Mouse (Mus musculus) urinary bladder, adult 18-20 months (tissue): ENCODE measurements at regions not wholly inside any gene's neighbourhood (a gene's known extent, or its start where the extent isn't known, plus 50 kb on each side); places are given as distances from the start of the nearest gene placed in this dataset.

Source experiments
- DNase-seq, 2 experiments: peaks; one replicate each; pipeline ENCODE4 v3.0.0; 2022; ENCODE audit warnings: low spot score in 2 of 2, mixed read lengths in 2 of 2

DNA sequence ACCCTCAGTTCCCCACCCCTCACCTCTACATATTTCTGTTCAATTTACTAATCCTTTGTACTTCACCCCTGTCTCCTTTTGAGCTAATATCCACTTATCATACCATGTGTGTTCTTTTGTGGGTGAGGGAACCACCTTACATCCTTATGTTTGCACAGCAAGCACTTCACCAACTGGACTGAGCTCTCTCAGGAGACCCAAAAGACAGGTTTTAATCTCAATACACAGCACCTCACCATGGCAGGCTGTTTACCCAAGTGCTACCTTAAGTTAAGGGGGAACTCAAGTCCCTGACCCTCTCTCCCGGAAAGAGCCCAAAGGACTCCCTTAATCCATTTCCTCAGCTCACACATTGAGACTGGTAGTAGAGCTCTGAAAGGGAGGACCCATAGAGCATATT, 62.3 kb upstream of the Agr3 start:
- DNase-seq: no peak

DNA sequence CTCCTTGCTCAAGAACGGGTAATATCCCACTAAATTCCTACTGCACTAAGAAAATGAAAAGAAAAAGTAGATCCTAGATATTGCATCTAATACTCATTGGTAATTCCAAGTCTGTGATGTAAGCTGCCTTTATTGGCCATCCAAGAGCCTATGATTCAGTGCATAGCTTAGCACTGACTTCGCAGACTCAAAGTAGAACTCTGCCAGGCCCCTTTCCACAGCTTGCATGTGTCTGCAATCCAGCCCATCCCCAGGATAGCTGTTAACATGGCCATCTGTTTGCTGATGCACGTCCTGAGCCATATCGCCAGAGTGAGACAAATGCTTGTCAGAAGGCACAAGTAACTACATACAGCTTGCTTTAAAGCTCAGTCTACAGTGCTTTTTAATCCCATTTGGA, 72.3 kb upstream of the Agr3 start:
- peak in 1 of 2 experiments; percentile 48 for DNase-seq

DNA sequence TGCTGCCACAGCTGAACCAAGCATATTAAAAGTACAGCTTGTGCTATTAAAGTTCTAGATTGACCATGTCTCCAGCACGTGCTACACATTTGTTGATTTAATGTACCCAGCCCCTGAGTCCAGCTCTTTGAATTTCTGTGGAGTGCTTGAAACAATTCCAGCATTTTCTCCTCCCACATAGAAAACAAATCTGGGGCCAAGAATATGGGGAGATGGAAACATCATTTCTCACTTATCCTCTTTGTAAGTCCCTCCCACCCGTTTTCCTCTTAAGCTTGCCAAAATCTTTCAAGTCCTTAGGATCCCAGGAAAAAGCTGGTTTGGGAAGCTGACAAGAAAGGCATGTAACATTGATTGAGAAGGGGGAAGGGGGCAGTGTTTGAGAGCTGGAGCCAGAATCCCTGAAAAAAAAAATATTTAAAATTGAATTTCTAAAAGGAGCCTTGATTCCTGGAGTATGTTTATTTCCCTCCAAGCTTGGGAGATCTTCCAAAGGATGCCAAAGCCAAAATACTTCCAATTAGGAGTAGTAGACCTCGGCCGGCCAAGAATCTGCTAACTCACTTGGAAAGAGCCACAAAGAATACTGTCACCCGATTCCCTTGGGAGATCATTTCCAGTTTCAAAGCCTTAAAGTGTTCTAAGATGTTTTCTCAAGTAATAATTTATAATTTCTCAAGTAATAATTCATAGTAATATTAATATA, 78.4 kb upstream of the Agr3 start:
- DNase-seq: no peak

DNA sequence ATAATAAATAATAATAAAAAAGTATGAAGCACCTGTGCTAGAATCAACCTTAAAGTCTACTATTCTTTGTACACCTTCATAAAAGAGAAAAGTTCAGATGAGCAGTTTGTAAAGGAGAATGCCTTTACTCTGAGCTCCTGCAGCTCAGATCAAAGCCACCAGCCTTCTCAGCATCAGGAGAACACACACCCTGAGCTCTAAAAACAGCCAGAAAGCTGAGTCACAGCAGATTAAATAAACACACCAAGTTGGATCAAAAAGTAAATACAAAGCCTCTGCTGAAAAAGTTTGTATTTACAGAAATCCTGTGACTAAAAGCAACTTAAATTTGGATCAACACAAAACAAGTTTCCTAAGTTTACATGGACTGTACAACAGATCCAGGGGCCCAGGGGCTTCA, 88.5 kb upstream of the Agr3 start:
- DNase-seq: no peak

GRCm38 (mm10) chr12:35833285-35833684, 92.1 kb upstream of the Agr3 start:
- no peak for DNase-seq

GRCm38 (mm10) chr12:35831922-35832512, 93.4 kb upstream of the Agr3 start:
- no peak for DNase-seq

GRCm38 (mm10) chr12:35831268-35831667, 94.2 kb upstream of the Agr3 start:
- DNase-seq: no peak

DNA sequence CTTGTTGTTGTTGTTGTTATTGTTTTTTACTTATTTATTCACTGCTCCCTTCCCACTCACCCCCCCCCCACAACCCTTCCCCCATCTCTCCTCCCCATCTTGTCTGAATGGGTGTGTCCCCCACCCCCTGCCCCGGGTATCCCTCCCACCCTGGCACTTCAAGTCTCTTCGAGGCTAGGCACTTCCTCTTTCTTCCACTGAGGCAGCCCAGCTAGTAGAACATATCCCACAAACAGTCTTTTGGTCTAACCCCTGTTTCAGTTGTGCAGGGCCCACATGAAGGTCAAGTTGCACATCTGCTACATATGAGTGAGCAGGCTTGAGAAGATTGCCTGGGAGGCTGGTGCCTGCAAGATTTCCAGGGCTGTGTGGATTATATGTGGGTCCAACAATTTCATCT, 97.6 kb upstream of the Agr3 start:
- DNase-seq: no peak

DNA sequence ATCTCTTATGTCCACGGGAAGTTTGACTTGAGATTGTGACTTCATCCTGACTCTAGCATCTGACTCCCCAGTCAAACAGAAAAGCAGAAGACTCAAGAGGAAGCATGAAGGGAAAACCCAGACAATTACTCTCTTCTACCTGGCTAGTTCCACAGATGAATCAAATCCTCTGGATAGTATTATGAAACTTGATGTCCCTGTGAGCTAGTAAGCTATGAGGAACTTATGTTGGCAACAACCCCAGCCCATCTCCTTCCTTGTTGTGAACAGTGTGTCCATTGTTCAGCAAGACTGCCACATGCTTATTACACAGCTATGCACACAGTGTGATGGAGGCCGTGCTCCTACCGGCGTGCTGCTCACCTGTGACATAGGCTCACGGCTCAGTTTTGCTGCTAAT, 98.4 kb upstream of the Agr3 start:
- no peak for DNase-seq

DNA sequence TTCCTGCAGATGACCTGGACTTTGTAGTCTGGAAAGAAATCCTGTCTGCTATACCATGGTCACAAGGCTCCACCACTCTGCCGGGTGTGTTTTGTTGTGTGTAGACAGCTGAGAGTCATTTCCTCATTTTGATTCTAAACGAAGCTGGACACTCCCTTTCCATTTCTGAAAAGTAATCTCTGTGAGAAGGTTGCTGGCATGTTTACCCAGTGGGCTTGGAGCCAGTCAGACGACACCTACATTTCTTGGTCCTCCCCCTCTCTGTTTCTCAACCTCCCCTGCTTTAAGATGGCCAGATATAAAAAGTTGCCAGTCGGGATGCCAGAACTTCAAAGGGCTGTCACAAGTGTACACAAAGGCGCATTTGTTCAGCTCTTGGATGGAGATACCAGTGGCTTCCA, 100.8 kb upstream of the Agr3 start:
- peak; percentile 35 to 78 for DNase-seq

- DNase-seq: no peak
Observed at GRCm38 (mm10) chr12:35799261-35799660, 126.2 kb upstream of the Agr3 start.

- DNase-seq: no peak
Observed at GRCm38 (mm10) chr12:35775396-35775795, 150.0 kb upstream of the Agr3 start.

DNA sequence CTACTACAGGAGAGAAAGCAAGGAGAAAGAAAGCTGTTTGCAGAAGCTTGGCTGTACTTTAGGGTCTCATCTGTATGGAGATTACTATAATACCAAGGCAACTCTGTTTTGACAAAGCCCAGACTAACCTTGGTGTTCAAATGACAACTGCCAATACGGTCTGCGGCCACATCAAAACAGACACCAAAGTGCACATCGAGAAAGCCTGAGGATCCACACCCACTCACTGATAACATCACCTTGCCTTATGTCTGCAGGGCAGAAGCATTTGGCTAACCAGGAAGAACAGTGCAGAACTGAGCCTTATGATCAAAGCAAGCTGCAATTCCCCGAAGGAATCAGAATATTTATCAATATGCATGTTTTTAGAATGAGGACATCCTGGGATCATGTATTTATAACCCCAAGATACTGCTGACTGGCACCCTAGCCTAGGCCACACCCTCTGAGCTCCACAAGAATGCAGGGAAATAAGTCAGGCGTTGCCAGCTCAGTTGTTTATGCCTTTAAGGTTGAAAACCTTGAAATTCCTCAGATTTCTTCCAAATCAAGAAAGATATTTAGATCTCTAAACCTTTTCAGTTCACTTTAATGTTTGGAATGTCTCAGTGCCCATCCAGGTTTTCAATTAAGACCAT, 154.9 kb upstream of the Agr3 start:
- DNase-seq: no peak

DNA sequence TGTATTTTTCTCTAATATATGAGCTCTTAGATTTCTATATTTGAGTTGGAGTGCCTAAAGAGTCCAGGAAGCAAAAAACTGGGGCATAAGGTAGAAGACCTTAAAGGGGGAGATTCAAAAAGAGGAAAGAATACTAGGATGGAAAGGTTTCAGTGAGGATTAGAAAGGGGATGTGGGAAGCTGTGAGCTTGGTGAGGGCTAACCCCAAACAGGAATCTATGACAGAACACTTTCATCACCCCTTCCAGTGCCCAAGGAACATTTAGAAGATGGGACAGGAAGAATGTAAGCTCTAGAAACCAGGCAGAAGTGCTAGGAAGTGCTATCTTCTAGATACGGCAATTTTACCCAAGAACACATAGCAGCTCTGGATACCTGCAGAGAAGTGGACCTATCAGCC, 166.5 kb upstream of the Agr3 start:
- DNase-seq: no peak

GRCm38 (mm10) chr12:35755159-35755558, 170.3 kb upstream of the Agr3 start:
- DNase-seq: no peak

- no peak for DNase-seq
Observed at GRCm38 (mm10) chr12:35747997-35748396, 177.4 kb upstream of the Agr3 start.

- no peak for DNase-seq
Observed at GRCm38 (mm10) chr12:35746691-35747299, 178.6 kb upstream of the Agr3 start.

GRCm38 (mm10) chr12:35742729-35743128, 182.7 kb upstream of the Agr3 start:
- no peak for DNase-seq

- DNase-seq: no peak
Observed at GRCm38 (mm10) chr12:35736427-35736826, 189.0 kb upstream of the Agr3 start.

DNA sequence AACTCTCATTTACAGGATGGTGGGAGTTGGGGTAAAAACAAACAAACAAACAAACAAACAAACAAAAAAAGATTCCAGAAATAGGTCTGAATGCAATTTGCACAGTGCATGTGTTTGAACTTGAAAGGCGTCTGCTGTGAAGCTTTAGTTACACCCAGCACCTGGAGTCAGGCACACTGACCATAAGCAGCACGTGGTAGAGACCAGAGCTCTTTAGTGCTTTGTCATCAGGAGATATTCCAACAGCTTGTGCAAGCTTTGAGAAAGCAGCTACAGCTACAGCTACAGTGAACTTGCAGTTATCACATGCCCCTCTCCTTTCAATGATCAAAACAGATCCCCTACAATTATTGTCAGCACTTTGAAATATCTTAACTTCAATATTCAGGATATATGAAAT, 190.4 kb upstream of the Agr3 start:
- DNase-seq: no peak

DNA sequence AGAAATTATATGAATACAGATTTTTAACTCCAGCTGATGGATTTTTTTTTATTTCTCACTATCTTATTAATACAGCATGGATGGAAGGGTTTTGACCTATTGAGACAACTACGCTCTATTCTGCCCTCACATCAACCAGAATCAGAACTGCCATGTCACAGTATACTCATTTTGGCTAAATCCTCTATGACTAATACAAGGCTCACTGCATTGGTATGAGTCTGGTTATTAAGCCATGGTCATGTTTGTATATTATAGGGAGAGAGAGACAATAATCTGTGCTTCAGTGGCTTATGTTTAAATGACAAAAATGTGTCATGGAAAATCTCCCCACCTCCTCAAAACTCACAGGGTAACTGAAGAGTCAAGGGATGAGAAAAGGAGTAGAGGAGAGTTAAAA, 191.0 kb upstream of the Agr3 start:
- DNase-seq: no peak

DNA sequence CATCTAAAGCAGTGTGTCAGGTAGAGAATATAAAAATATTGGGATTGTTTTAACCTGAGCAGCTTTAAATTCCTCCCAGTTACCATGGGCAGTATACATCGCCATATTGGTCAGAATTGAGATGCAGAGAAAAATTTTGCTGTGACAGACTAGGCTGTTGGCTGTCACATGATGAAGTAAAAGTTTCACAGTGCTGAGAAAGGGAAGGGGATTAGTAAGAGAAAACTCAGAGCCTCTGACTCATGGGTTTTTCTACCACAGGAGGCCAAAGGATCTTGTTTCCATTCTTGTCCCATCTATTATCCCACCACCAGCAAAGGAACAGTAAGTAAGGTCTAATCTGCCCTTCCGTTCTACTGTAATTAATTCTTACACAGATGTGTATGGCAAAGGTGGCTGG, 191.8 kb upstream of the Agr3 start:
- no peak for DNase-seq

- no peak for DNase-seq
Observed at GRCm38 (mm10) chr12:35725910-35726309, 191.1 kb upstream of the Ahr start.
